Comparison of ENCODE assay signal across 13 mouse cellular contexts in genomic region chr11:96309288-96309687, GRCm38 (mm10). TPM values are rescaled to one million over a fixed set of nuclear protein-coding genes. Genes with fewer than 3 reads are reported as not detected.
A peak's percentile ranks its signal among the peaks of the same experiment; 100 is the strongest.
DNase-seq lines count a peak whose midpoint lies in the region; ATAC-seq and TF ChIP-seq lines count a peak whose summit lies in the region.
"Had no signal": no experiment of that assay in that cellular context is flagged by ENCODE, and none has a peak within 500 bp of the region (broad histone marks: within the 10 kb centered on the region; RNA-seq: fewer than 3 reads in every experiment).

No protein-coding gene starts in this region.

- DNase-seq in hindbrain, embryonic 11.5 days (ENCODE audit: low spot score) = no peak
- no peak for DNase-seq in hindbrain, embryonic 10.5 days (ENCODE audit: low spot score)
- peak; percentile 85 for DNase-seq in kidney, adult 2 months
- DNase-seq in lung, embryonic 14.5 days = peak; percentile 90
- no peak for DNase-seq in yolk sac, embryonic 10.5 days (ENCODE audit: low spot score)
- no peak for DNase-seq in cerebellum, adult 8-10 months
- no peak for DNase-seq in right cerebral cortex, postnatal 25 days
- DNase-seq: thymus, adult 18-20 months had no signal

- peak overlapping the region; percentile 14; the same call in 1 of the 2 replicates for H3K4me2 ChIP-seq in hindbrain, embryonic 11.5 days (replicated peaks; ENCODE audit: low read depth, low read length)
- peak overlapping the region; percentile 84 for H3K4me2 ChIP-seq in lung, embryonic 14.5 days

- H3K36me3 ChIP-seq in hindbrain, embryonic 11.5 days (ENCODE audit: control insufficient read depth, insufficient read depth, low read length) = no peaks in the 10 kb centered on the region
- no peaks in the 10 kb centered on the region for H3K36me3 ChIP-seq in hindbrain, embryonic 10.5 days
- no peaks in the 10 kb centered on the region for H3K36me3 ChIP-seq in kidney, adult 2 months (ENCODE audit: control insufficient read depth, insufficient read depth, low read length)
- peaks cover 14% of the 10 kb centered on the region for H3K36me3 ChIP-seq in lung, embryonic 14.5 days (ENCODE audit: insufficient read depth)
- no peaks in the 10 kb centered on the region for H3K36me3 ChIP-seq in small intestine, adult 2 months (ENCODE audit: control insufficient read depth, insufficient read depth, low read length)
- H3K36me3 ChIP-seq: forebrain, embryonic 10.5 days had no signal

- H3K9me3 ChIP-seq in hindbrain, embryonic 11.5 days (ENCODE audit: control insufficient read depth, low read length) = no peaks in the 10 kb centered on the region
- H3K9me3 ChIP-seq in hindbrain, embryonic 10.5 days = no peaks in the 10 kb centered on the region
- no peaks in the 10 kb centered on the region for H3K9me3 ChIP-seq in lung, embryonic 14.5 days (ENCODE audit: low read depth, low read length)
- H3K9me3 ChIP-seq: forebrain, embryonic 10.5 days had no signal

- peak overlapping the region; percentile 48 for H3K4me3 ChIP-seq in hindbrain, embryonic 11.5 days (ENCODE audit: low read depth, low read length)
- H3K4me3 ChIP-seq in hindbrain, embryonic 10.5 days = no peak overlapping the region
- H3K4me3 ChIP-seq in kidney, adult 2 months (ENCODE audit: insufficient read depth, low read depth, low read length) = peak overlapping the region; percentile 33
- H3K4me3 ChIP-seq in lung, embryonic 14.5 days (ENCODE audit: low read depth, low read length) = peak overlapping the region; percentile 72
- no peak overlapping the region for H3K4me3 ChIP-seq in small intestine, adult 2 months (ENCODE audit: low read depth, low read length)
- H3K4me3 ChIP-seq: forebrain, embryonic 10.5 days had no signal

- TF ChIP-seq CTCF in kidney, adult 2 months (conservative IDR thresholded peaks at IDR 0.05; ENCODE audit: insufficient read depth, insufficient read length, low read depth, low read length) = no peak
- peak; percentile 22; the same call in 1 of the 2 replicates for TF ChIP-seq CTCF in lung, embryonic 14.5 days (IDR thresholded peaks at IDR 0.05; ENCODE audit: low read depth)
- TF ChIP-seq CTCF in small intestine, adult 2 months (IDR thresholded peaks at IDR 0.05; ENCODE audit: extremely low read depth, insufficient read length, insufficient replicate concordance, low read depth, low read length) = no peak

- H3K9ac ChIP-seq in hindbrain, embryonic 11.5 days (ENCODE audit: low read depth, low read length) = peak overlapping the region; percentile 48
- H3K9ac ChIP-seq in lung, embryonic 14.5 days = peak overlapping the region; percentile 99
- H3K9ac ChIP-seq: liver, embryonic 14.5 days had no signal

- WGBS in hindbrain, embryonic 11.5 days = 5% methylated on average over 4 of the region's 4 CpGs
- 9% methylated on average over 4 of the region's 4 CpGs for WGBS in hindbrain, embryonic 10.5 days
- 21% methylated on average over 4 of the region's 4 CpGs for WGBS in kidney, adult 2 months
- 20% methylated on average over 4 of the region's 4 CpGs for whole genome bisulfite sequencing in lung, embryonic 14.5 days
- WGBS in small intestine, adult 2 months = 47% methylated on average over 4 of the region's 4 CpGs

- peak overlapping the region; percentile 64 for H3K27ac ChIP-seq in hindbrain, embryonic 11.5 days (ENCODE audit: low read depth, low read length)
- H3K27ac ChIP-seq in hindbrain, embryonic 10.5 days = no peak overlapping the region
- H3K27ac ChIP-seq in kidney, adult 2 months (ENCODE audit: insufficient read depth, low read depth, low read length) = peak overlapping the region; percentile 92
- H3K27ac ChIP-seq in lung, embryonic 14.5 days (ENCODE audit: low read depth) = peak overlapping the region; percentile 100
- peak overlapping the region; percentile 71 for H3K27ac ChIP-seq in small intestine, adult 2 months (ENCODE audit: insufficient read depth, low read depth, low read length)
- H3K27ac ChIP-seq: forebrain, embryonic 10.5 days; liver, embryonic 14.5 days had no signal

- H3K4me1 ChIP-seq in hindbrain, embryonic 11.5 days (replicated peaks; ENCODE audit: control insufficient read depth, insufficient read depth, low read length) = no peaks in the 10 kb centered on the region
- peaks cover 12% of the 10 kb centered on the region for H3K4me1 ChIP-seq in hindbrain, embryonic 10.5 days (replicated peaks)
- H3K4me1 ChIP-seq in kidney, adult 2 months (ENCODE audit: control insufficient read depth, insufficient read depth, low read length) = peaks cover 18% of the 10 kb centered on the region; the same call in 1 of the 2 replicates
- H3K4me1 ChIP-seq in lung, embryonic 14.5 days (ENCODE audit: insufficient read depth) = 0 out of 2 replicates have a peak, but pooled peaks cover 2% of the 10 kb centered on the region
- no peaks in the 10 kb centered on the region; the same call in 1 of the 2 replicates for H3K4me1 ChIP-seq in small intestine, adult 2 months (ENCODE audit: control insufficient read depth, insufficient read depth, insufficient read length, low read length)

- H3K27me3 ChIP-seq in hindbrain, embryonic 11.5 days (ENCODE audit: control insufficient read depth, insufficient read depth, low read length) = peaks cover 96% of the 10 kb centered on the region
- peaks cover 100% of the 10 kb centered on the region for H3K27me3 ChIP-seq in hindbrain, embryonic 10.5 days (ENCODE audit: insufficient read depth, poor library complexity, severe bottlenecking)
- no peaks in the 10 kb centered on the region for H3K27me3 ChIP-seq in kidney, adult 2 months (replicated peaks; ENCODE audit: control insufficient read depth, insufficient read depth, low read length)
- peaks cover 62% of the 10 kb centered on the region for H3K27me3 ChIP-seq in lung, embryonic 14.5 days (ENCODE audit: insufficient read depth, low read length)
- peaks cover 37% of the 10 kb centered on the region for H3K27me3 ChIP-seq in small intestine, adult 2 months (ENCODE audit: control insufficient read depth, insufficient read depth, low read length)
- H3K27me3 ChIP-seq: Patski had no signal

- TF ChIP-seq POLR2A in kidney, adult 2 months (IDR thresholded peaks at IDR 0.05; ENCODE audit: low read depth, low read length) = no peak
- 0 out of 2 replicates have a peak, but pooled peaks have one; percentile 13 for TF ChIP-seq POLR2A in small intestine, adult 2 months (IDR thresholded peaks at IDR 0.05; ENCODE audit: low read depth, low read length)

- no peak for ATAC-seq in hindbrain, embryonic 11.5 days (ENCODE audit: low FRiP score)
- peak; percentile 60 for ATAC-seq in lung, embryonic 14.5 days (ENCODE audit: insufficient read depth)
- ATAC-seq: Patski had no signal

RNA-seq across cellular contexts. Expression of gene Hoxb5, which starts 6.2 kb away (rescaled TPM):
- polyA plus RNA-seq in hindbrain, embryonic 11.5 days (2014; fragmentation: Nextera tagmentation; extraction: Ambion mirVana) = 33.1 and 42.5 TPM in 2 replicates
- 0.14 and 6.3 TPM in 2 replicates for polyA plus RNA-seq in hindbrain, embryonic 10.5 days (2016; fragmentation: Nextera tagmentation; extraction: Ambion mirVana)
- polyA plus RNA-seq in kidney, adult 2 months (2012; rRNA removed) = 7.7 and 8.4 TPM in 2 replicates
- 65.9 and 76.1 TPM in 2 replicates for polyA plus RNA-seq in lung, embryonic 14.5 days (2014; fragmentation: Nextera tagmentation; extraction: Ambion mirVana)
- 1.8 and 3.2 TPM in 2 replicates for polyA plus RNA-seq in small intestine, adult 2 months (2012; rRNA removed)
- polyA plus RNA-seq: cortical plate, adult 2 months; forebrain, embryonic 10.5 days had no signal

RNA-seq across cellular contexts. Expression of gene Hoxb4, which starts 8.8 kb away (rescaled TPM):
- 3.5 and 5.1 TPM in 2 replicates for polyA plus RNA-seq in hindbrain, embryonic 11.5 days (2014; fragmentation: Nextera tagmentation; extraction: Ambion mirVana)
- polyA plus RNA-seq in hindbrain, embryonic 10.5 days (2016; fragmentation: Nextera tagmentation; extraction: Ambion mirVana) = 0.47 and 3.1 TPM in 2 replicates
- polyA plus RNA-seq in kidney, adult 2 months (2012; rRNA removed) = 12.6 and 14.6 TPM in 2 replicates
- polyA plus RNA-seq in lung, embryonic 14.5 days (2014; fragmentation: Nextera tagmentation; extraction: Ambion mirVana) = 3.8 and 3.9 TPM in 2 replicates
- 1.4 and 2.9 TPM in 2 replicates for polyA plus RNA-seq in small intestine, adult 2 months (2012; rRNA removed)
- polyA plus RNA-seq: cortical plate, adult 2 months; forebrain, embryonic 10.5 days had no signal

RNA-seq across cellular contexts. Expression of gene Hoxb3, which starts 13.8 kb away (rescaled TPM):
- 10.5 and 13.1 TPM in 2 replicates for polyA plus RNA-seq in hindbrain, embryonic 11.5 days (2014; fragmentation: Nextera tagmentation; extraction: Ambion mirVana)
- polyA plus RNA-seq in hindbrain, embryonic 10.5 days (2016; fragmentation: Nextera tagmentation; extraction: Ambion mirVana) = 5.3 and 9.6 TPM in 2 replicates
- 10.1 and 14.1 TPM in 2 replicates for polyA plus RNA-seq in kidney, adult 2 months (2012; rRNA removed)
- 3.9 and 6.3 TPM in 2 replicates for polyA plus RNA-seq in lung, embryonic 14.5 days (2014; fragmentation: Nextera tagmentation; extraction: Ambion mirVana)
- 3.5 and 5.5 TPM in 2 replicates for polyA plus RNA-seq in small intestine, adult 2 months (2012; rRNA removed)
- polyA plus RNA-seq: cortical plate, adult 2 months; forebrain, embryonic 10.5 days had no signal

RNA-seq across cellular contexts. Expression of gene Hoxb6, which starts 17.0 kb away (rescaled TPM):
- 15.9 and 38.5 TPM in 2 replicates for polyA plus RNA-seq in hindbrain, embryonic 11.5 days (2014; fragmentation: Nextera tagmentation; extraction: Ambion mirVana)
- polyA plus RNA-seq in hindbrain, embryonic 10.5 days (2016; fragmentation: Nextera tagmentation; extraction: Ambion mirVana) = 0.31 TPM in 1 of 2 replicates, not detected in the other
- 62.7 and 67.9 TPM in 2 replicates for polyA plus RNA-seq in kidney, adult 2 months (2012; rRNA removed)
- 19.7 and 24.4 TPM in 2 replicates for polyA plus RNA-seq in lung, embryonic 14.5 days (2014; fragmentation: Nextera tagmentation; extraction: Ambion mirVana)
- polyA plus RNA-seq in small intestine, adult 2 months (2012; rRNA removed) = 1.0 and 8.3 TPM in 2 replicates
- polyA plus RNA-seq: cortical plate, adult 2 months; forebrain, embryonic 10.5 days had no signal

RNA-seq across cellular contexts. Expression of gene Hoxb7, which starts 22.9 kb away (rescaled TPM):
- 4.0 and 11.2 TPM in 2 replicates for polyA plus RNA-seq in hindbrain, embryonic 11.5 days (2014; fragmentation: Nextera tagmentation; extraction: Ambion mirVana)
- polyA plus RNA-seq in hindbrain, embryonic 10.5 days (2016; fragmentation: Nextera tagmentation; extraction: Ambion mirVana) = not detected in 2 replicates
- polyA plus RNA-seq in kidney, adult 2 months (2012; rRNA removed) = 15.5 and 16.5 TPM in 2 replicates
- polyA plus RNA-seq in lung, embryonic 14.5 days (2014; fragmentation: Nextera tagmentation; extraction: Ambion mirVana) = 2.1 and 3.5 TPM in 2 replicates
- polyA plus RNA-seq in small intestine, adult 2 months (2012; rRNA removed) = 0.17 and 1.5 TPM in 2 replicates
- polyA plus RNA-seq: cortical plate, adult 2 months; forebrain, embryonic 10.5 days had no signal

Comparison
In these comparisons a context has a peak if more than half of its experiments do, and no peak if none do; other contexts are left out.
1. H3K4me3 ChIP-seq: peak in hindbrain, embryonic 11.5 days (single experiment), kidney, adult 2 months (single experiment) and lung, embryonic 14.5 days (single experiment); none in hindbrain, embryonic 10.5 days (single experiment) and small intestine, adult 2 months (single experiment).
2. DNase-seq: peak in kidney, adult 2 months (single experiment) and lung, embryonic 14.5 days (single experiment); none in hindbrain, embryonic 11.5 days (single experiment), hindbrain, embryonic 10.5 days (single experiment), yolk sac, embryonic 10.5 days (single experiment), cerebellum, adult 8-10 months (single experiment) and right cerebral cortex, postnatal 25 days (single experiment).